Mouse (Mus musculus): ENCODE results near the gene Herpud2.

GRCm38 (mm10) chr9:25090853-25091252 is 60.8 kb downstream of the Herpud2 start:
- TF ChIP-seq CTCF (IDR thresholded peaks at IDR 0.05; ENCODE audit: extremely low read depth, insufficient read depth, insufficient read length, insufficient replicate concordance), result no peak
- no peak for TF ChIP-seq POLR2A (IDR thresholded peaks at IDR 0.05; ENCODE audit: low read depth, low read length)

Measured in spleen, adult 2 months (tissue).